Mouse (Mus musculus) hindbrain, embryonic 14.5 days (tissue): ENCODE measurements around the gene Sall1. TPM values are rescaled to one million over a fixed set of nuclear protein-coding genes. Genes with fewer than 3 reads are reported as not detected.

ENCODE experiments used
- ATAC-seq: fragments of 200-750 bp; cut with Nextera tagmentation; 2 replicates; pipeline ENCODE4 v1.8.0; 2017; ENCODE audit warnings: moderate number of reproducible peaks, mild to moderate bottlenecking, moderate TSS enrichment, moderate library complexity; ENCODE audit not compliant: low FRiP score
- DNase-seq: peaks from one replicate; pipeline ENCODE4 v3.0.0-alpha.2; 2015; ENCODE audit warnings: low spot score
- H3K27ac ChIP-seq: fragments of 300-500 bp; sonication (generic); 2 replicates; pipeline ENCODE4 v1.5.1; 2014; ENCODE audit warnings: mild to moderate bottlenecking, moderate library complexity
- H3K27me3 ChIP-seq: fragments of 300-500 bp; sonication (generic); 2 replicates; pipeline ENCODE4 v1.6.1; 2014; ENCODE audit warnings: mild to moderate bottlenecking, low read length, mixed read lengths; ENCODE audit not compliant: control insufficient read depth, insufficient read depth
- H3K36me3 ChIP-seq: fragments of 300-500 bp; sonication (generic); replicated peaks from 2 replicates; pipeline ENCODE4 v1.6.1; 2014; ENCODE audit not compliant: control insufficient read depth, insufficient read depth
- H3K4me1 ChIP-seq: fragments of 300-500 bp; sonication (generic); replicated peaks from 2 replicates; pipeline ENCODE4 v1.6.1; 2014; ENCODE audit warnings: antibody characterized with exemption, low read length, mixed read lengths; ENCODE audit not compliant: control insufficient read depth, insufficient read depth
- H3K4me2 ChIP-seq: fragments of 300-500 bp; sonication (generic); replicated peaks from 2 replicates; pipeline ENCODE4 v1.6.1; 2014; ENCODE audit warnings: mild to moderate bottlenecking, moderate library complexity
- H3K4me3 ChIP-seq: fragments of 300-500 bp; sonication (generic); replicated peaks from 2 replicates; pipeline ENCODE4 v1.5.1; 2014; ENCODE audit warnings: mild to moderate bottlenecking, low read length
- H3K9ac ChIP-seq: fragments of 300-500 bp; sonication (generic); 2 replicates; pipeline ENCODE4 v1.6.1; 2014
- H3K9me3 ChIP-seq: fragments of 300-500 bp; sonication (generic); 2 replicates; pipeline ENCODE4 v1.6.1; 2016; ENCODE audit warnings: low read length; ENCODE audit not compliant: control insufficient read depth
- WGBS: fragments of 180-500 bp; shearing (Covaris S2); extraction: QIAGEN DNeasy Blood & Tissue Kit; methylation state at CpG from one replicate; pipeline ENCODE4 v1.1.7; 2014; 5-methylcytosine and 5-hydroxymethylcytosine counted together
- polyA plus RNA-seq: library from polyadenylated mRNA; unstranded; fragments of >200 nt; fragmentation: Nextera tagmentation; extraction: Ambion mirVana; gene quantifications from 2 replicates; pipeline ENCODE4 v1.2.1, GENCODE M21; 2014

Sall1 gene
- polyA plus RNA-seq = 9.7 and 9.9 TPM in 2 replicates

DNA sequence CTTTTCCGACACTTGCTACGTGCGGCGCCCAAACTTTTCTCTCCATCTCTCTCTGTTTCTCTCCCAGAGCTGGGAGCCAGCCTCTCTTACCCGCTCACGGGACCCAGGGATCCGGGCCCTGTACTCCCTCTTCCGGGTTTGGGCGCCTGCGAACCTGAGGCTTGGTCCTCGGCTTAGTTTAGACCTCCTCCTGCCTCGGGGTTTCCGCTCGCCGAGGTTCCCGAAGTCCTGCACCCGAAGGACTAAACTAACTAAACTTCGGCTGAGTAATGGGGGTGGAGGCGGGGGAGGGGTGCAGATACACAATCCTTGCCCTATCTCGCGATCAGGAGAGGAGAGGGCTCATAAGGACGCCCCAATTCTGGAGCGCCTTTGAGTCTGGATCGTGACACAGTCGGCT, at the start of gene Sall1:
TSS of gene Sall1 (minus strand) at position 223 of the 400 bp plus-strand sequence.
- ATAC-seq = no peak
- Histone ChIP-seq H3K4me2 (peak within 1 kb of the TSS; percentile 82), H3K27me3 (peaks cover 50% of the 10 kb centered on the region), H3K9me3 (no peaks in the 10 kb centered on the region), H3K4me1 (peaks cover 17% of the 10 kb centered on the region; the same call in 1 of the 2 replicates), H3K27ac (peak within 1 kb of the TSS; percentile 90), H3K36me3 (no peaks in the 10 kb centered on the region), H3K9ac (peak within 1 kb of the TSS; percentile 75), H3K4me3 (peak within 1 kb of the TSS; percentile 54)
- WGBS = under 1% methylated on average over 25 of the region's 25 CpGs
- DNase-seq = no peak

DNA sequence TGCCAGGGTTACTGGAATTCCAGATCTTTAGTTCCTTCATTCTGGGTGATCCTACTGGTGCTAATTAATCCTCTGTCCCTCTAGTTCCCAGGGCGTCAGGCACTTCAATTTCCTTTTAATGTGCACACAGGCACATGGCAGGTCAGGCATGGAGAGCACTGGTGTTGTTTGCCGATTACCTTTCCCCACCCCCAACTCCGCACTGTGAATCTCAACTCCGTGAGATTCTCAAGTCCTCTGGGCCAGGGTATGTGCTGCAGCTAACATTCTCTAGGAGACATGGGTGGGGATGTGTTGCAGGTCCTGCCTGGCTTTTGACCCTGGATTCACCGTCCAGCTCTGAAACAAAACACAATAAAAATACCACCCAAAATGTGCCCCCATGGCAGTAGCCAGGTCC, 46.0 kb upstream of the Sall1 start:
- H3K4me1 ChIP-seq = no peaks in the 10 kb centered on the region
- H3K27me3 ChIP-seq = no peaks in the 10 kb centered on the region
- no peak overlapping the region for H3K27ac ChIP-seq
- H3K9ac ChIP-seq = no peak overlapping the region
- ATAC-seq (no peak), DNase-seq (no peak)
- H3K4me2 ChIP-seq = no peak overlapping the region
- 39% methylated on average over 5 of the region's 5 CpGs for WGBS
- H3K36me3 ChIP-seq = no peaks in the 10 kb centered on the region
- H3K9me3 ChIP-seq = no peaks in the 10 kb centered on the region
- H3K4me3 ChIP-seq = no peak overlapping the region

DNA sequence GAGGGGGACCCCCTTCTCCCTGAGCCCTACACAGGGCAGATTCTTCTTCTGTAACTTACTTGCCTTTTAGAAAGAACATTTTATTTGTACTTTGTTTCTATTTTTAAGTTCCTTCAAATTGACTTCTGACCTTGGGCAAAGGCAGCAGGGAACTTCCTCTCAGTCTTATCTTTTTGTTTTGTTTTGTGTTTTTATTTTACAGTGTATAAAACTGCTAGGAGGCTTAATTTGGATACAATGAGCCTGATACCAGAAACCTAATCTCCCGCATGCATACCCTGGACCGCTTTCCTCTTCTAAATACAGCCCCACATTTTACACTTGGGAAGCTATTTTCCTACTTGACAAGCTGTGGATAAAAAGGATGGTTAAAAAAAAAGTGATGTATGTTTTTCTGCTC, 35.2 kb upstream of the Sall1 start:
- Histone ChIP-seq H3K36me3 (no peaks in the 10 kb centered on the region), H3K4me2 (no peak overlapping the region), H3K27ac (no peak overlapping the region), H3K27me3 (no peaks in the 10 kb centered on the region), H3K9me3 (no peaks in the 10 kb centered on the region), H3K4me1 (no peaks in the 10 kb centered on the region), H3K4me3 (no peak overlapping the region), H3K9ac (no peak overlapping the region)
- DNase-seq (no peak), ATAC-seq (no peak)
- WGBS = 92% methylated on average over 2 of the region's 2 CpGs

DNA sequence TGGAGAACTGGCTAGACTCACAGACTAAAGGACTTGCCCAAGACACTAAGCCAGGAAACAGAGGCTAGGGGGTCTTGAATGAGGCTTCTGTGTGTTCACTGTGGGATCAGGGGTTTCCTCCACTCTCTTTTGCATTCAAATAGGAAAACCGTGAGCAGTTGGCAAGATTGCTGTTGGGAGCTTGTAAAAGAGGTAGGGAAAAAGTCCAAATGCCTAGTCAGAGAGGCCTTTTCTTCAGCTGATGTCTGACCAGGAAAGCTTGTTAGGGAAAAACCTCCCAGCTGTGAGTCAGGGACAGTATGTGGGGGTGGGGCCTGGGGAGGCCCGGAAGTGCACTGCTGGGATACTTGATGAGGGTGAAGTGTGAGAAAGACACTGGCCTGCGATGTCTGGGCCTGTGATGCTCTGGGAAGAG, 29.0 kb upstream of the Sall1 start:
- no peak overlapping the region for H3K4me2 ChIP-seq
- 19% methylated on average over 3 of the region's 3 CpGs for WGBS
- no peak overlapping the region for H3K9ac ChIP-seq
- DNase-seq (no peak), ATAC-seq (peak; percentile 53; the same call in 1 of the 2 replicates)
- no peak overlapping the region for H3K4me3 ChIP-seq
- H3K27me3 ChIP-seq = no peaks in the 10 kb centered on the region
- peaks cover 5% of the 10 kb centered on the region; the same call in 1 of the 2 replicates for H3K4me1 ChIP-seq
- H3K9me3 ChIP-seq = no peaks in the 10 kb centered on the region
- 0 out of 2 replicates have a peak overlapping the region, but pooled peaks have one; percentile 1 for H3K27ac ChIP-seq
- H3K36me3 ChIP-seq = no peaks in the 10 kb centered on the region

DNA sequence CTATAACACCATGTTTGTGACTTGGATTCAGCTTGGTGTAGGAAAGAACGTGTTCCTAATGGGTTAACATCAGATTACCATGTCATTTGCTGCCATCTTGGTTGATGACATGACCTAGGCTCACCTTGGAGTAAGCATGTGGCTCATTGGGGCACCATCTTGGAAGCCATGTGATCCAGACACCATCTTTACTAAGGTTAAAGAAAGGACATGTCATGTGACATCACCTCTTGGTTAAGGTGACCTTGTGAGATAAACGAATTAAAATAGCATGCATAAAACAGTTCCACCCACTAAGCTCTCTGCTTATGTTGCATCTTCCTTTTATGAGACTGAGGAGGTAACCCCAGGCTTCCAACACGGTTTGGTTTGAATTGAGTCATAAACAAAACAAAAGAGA, 23.5 kb upstream of the Sall1 start:
- H3K4me1 ChIP-seq = no peaks in the 10 kb centered on the region; the same call in 1 of the 2 replicates
- no peaks in the 10 kb centered on the region for H3K36me3 ChIP-seq
- no peak overlapping the region for H3K4me3 ChIP-seq
- no peaks in the 10 kb centered on the region for H3K9me3 ChIP-seq
- H3K9ac ChIP-seq = no peak overlapping the region
- no peak overlapping the region for H3K4me2 ChIP-seq
- no peak for ATAC-seq
- no peak for DNase-seq
- no peak overlapping the region for H3K27ac ChIP-seq
- WGBS = 85% methylated on average over 3 of the region's 3 CpGs
- no peaks in the 10 kb centered on the region for H3K27me3 ChIP-seq

DNA sequence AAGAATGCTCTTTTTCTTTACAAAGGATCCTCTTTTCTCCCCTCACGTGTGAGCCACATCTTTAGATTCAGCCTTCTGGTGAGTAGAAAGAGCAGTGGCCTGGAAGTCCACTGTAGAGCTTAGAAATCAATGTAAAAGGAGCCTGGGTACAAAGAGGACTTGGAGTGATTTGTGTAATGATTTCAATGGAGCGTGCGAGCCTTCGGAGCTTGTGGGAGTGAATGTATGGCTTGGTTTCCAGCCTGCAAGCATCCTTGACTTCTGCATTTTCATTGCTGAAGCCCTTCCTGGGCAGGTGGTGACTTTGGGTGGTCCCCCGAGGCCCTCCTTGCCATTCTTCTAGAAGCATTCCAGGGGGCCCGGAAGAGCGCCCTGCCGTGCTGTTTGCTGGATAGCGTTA, 20.1 kb upstream of the Sall1 start:
- Histone ChIP-seq H3K27me3 (no peaks in the 10 kb centered on the region), H3K4me2 (no peak overlapping the region), H3K4me1 (peaks cover 8% of the 10 kb centered on the region; the same call in 1 of the 2 replicates), H3K36me3 (no peaks in the 10 kb centered on the region), H3K4me3 (no peak overlapping the region), H3K9me3 (no peaks in the 10 kb centered on the region), H3K9ac (no peak overlapping the region), H3K27ac (no peak overlapping the region)
- ATAC-seq = no peak
- WGBS = 35% methylated on average over 9 of the region's 9 CpGs
- no peak for DNase-seq

DNA sequence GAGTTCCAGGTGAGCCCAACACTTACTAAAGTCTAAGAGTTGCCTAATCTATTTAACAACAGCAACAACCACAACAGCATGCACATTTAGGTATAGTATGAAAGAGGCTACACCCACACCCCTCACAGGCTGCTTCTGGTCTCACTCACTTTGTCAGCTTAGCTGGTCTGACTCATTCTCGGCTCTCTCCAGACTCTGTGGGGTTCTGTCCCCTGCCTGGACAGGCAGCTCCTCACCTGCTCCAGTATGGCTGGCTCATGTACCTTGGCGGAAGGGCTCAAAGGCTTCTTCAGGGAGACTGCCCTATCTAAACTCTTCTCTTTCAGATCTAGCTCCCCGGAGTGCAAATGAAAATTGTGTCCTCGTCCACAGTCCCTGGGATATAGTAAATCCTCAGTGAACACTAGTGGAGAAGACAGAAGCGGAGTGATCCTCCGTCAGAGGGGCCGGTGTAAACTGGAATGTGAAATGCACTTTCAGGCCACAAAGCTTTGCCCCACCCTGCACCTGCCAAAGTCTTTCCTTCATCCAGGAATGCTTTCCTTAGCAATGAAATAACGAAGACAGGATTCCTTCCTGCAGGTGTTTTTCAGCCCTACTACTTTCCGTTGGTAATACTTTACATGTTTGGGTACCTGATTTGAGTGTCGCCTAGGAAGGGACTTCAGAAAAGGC, 19.5 kb upstream of the Sall1 start:
- peaks cover 9% of the 10 kb centered on the region; the same call in 1 of the 2 replicates for H3K4me1 ChIP-seq
- WGBS = 77% methylated on average over 10 of the region's 10 CpGs
- H3K4me3 ChIP-seq = no peak overlapping the region
- no peaks in the 10 kb centered on the region for H3K9me3 ChIP-seq
- no peaks in the 10 kb centered on the region for H3K36me3 ChIP-seq
- no peak for ATAC-seq
- H3K4me2 ChIP-seq = no peak overlapping the region
- H3K27ac ChIP-seq = no peak overlapping the region
- no peak overlapping the region for H3K9ac ChIP-seq
- no peaks in the 10 kb centered on the region for H3K27me3 ChIP-seq
- no peak for DNase-seq

DNA sequence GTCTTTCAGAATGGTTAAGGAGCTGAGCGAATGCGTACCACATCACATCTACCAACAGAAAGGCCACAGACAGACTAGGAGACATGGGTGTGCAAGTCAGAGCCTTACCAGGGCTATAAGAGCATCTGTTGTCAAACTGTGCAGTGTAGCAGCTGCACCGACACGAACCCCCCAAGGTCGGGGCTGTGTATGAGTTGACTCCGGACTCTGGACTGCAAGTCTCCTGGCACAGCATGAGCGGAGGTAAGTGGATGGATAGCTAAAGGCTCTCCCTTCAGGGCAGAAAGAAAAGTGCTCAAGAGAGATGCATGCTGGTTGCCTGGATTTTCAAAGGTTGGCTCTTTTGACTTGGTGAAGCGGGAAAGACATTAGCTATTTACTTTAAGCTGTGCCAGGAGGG, 16.8 kb upstream of the Sall1 start:
- no peak for ATAC-seq
- no peaks in the 10 kb centered on the region for H3K36me3 ChIP-seq
- no peak overlapping the region for H3K27ac ChIP-seq
- no peaks in the 10 kb centered on the region for H3K27me3 ChIP-seq
- H3K4me3 ChIP-seq = no peak overlapping the region
- peaks cover 14% of the 10 kb centered on the region; the same call in 1 of the 2 replicates for H3K4me1 ChIP-seq
- H3K9me3 ChIP-seq = no peaks in the 10 kb centered on the region
- H3K4me2 ChIP-seq = no peak overlapping the region
- 83% methylated on average over 8 of the region's 8 CpGs for WGBS
- no peak overlapping the region for H3K9ac ChIP-seq
- DNase-seq = no peak

DNA sequence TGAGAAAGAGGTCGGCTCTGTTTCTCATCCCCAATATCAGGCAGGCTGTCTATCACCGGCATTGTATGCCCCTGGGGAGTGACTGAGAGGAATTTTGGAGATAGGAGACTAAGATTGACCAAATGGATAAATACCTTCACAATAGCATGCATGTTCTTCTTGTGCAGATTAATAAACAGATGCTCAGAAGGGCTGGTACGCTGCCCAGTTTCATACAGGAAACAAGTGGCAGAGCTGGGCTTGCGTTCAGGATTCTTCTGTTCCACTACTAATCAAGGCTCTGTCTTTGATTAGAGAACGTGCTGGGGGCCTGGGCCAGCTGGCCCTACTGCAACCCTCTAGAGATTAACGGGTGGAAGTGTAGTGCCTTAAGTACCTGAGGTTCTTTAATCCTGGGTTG, 15.5 kb upstream of the Sall1 start:
- ATAC-seq = no peak
- 46% methylated on average over 6 of the region's 6 CpGs for WGBS

More for the DNA sequence above, 15.5 kb upstream of the Sall1 start:
- no peaks in the 10 kb centered on the region for H3K36me3 ChIP-seq
- no peak overlapping the region for H3K4me2 ChIP-seq
- DNase-seq = no peak
- no peaks in the 10 kb centered on the region for H3K27me3 ChIP-seq
- H3K27ac ChIP-seq = no peak overlapping the region
- H3K9me3 ChIP-seq = no peaks in the 10 kb centered on the region
- no peak overlapping the region for H3K4me3 ChIP-seq
- H3K9ac ChIP-seq = no peak overlapping the region
- H3K4me1 ChIP-seq = peaks cover 14% of the 10 kb centered on the region; the same call in 1 of the 2 replicates
